Mouse (Mus musculus) hindbrain, embryonic 12.5 days (tissue): ENCODE measurements at regions not wholly inside any gene's neighbourhood (a gene's known extent, or its start where the extent isn't known, plus 50 kb on each side); places are given as distances from the start of the nearest gene placed in this dataset.

ENCODE experiments used
- ATAC-seq: fragments of 200-750 bp; cut with Nextera tagmentation; 2 replicates; pipeline ENCODE4 v1.8.0; 2017; ENCODE audit warnings: moderate TSS enrichment; ENCODE audit not compliant: low FRiP score
- H3K27ac ChIP-seq: fragments of 300-500 bp; sonication (generic); 2 replicates; pipeline ENCODE4 v1.5.1; 2016; ENCODE audit warnings: mild to moderate bottlenecking
- H3K27me3 ChIP-seq: fragments of 300-500 bp; sonication (generic); 2 replicates; pipeline ENCODE4 v1.6.1; 2016; ENCODE audit warnings: mild to moderate bottlenecking
- H3K36me3 ChIP-seq: fragments of 300-500 bp; sonication (generic); 2 replicates; pipeline ENCODE4 v1.6.1; 2016; ENCODE audit warnings: mild to moderate bottlenecking
- H3K4me1 ChIP-seq: fragments of 300-500 bp; sonication (generic); 2 replicates; pipeline ENCODE4 v1.6.1; 2016
- H3K4me2 ChIP-seq: fragments of 300-500 bp; sonication (generic); replicated peaks from 2 replicates; pipeline ENCODE4 v1.6.1; 2016; ENCODE audit warnings: mild to moderate bottlenecking
- H3K4me3 ChIP-seq: fragments of 300-500 bp; sonication (generic); 2 replicates; pipeline ENCODE4 v1.5.1; 2016; ENCODE audit warnings: mild to moderate bottlenecking
- H3K9ac ChIP-seq: fragments of 300-500 bp; sonication (generic); 2 replicates; pipeline ENCODE4 v1.6.1; 2016; ENCODE audit warnings: mild to moderate bottlenecking, moderate library complexity
- H3K9me3 ChIP-seq: fragments of 300-500 bp; sonication (generic); replicated peaks from 2 replicates; pipeline ENCODE4 v1.6.1; 2016; ENCODE audit warnings: mild to moderate bottlenecking
- WGBS: fragments of 180-500 bp; shearing (Covaris S2); methylation state at CpG from one replicate; pipeline ENCODE4 v1.1.7; 2016; 5-methylcytosine and 5-hydroxymethylcytosine counted together

- no peaks in the 10 kb centered on the region for H3K36me3 ChIP-seq
- peaks cover 27% of the 10 kb centered on the region for H3K4me1 ChIP-seq
- ATAC-seq, result peak; percentile 61; the same call in 1 of the 2 replicates
- H3K27ac ChIP-seq, result peak overlapping the region; percentile 60
- WGBS, result 32% methylated on average over 18 of the region's 18 CpGs
- H3K4me3 ChIP-seq, result 0 out of 2 replicates have a peak overlapping the region, but pooled peaks have one; percentile 3
- H3K27me3 ChIP-seq, result no peaks in the 10 kb centered on the region; the same call in 1 of the 2 replicates
- H3K4me2 ChIP-seq, result peak overlapping the region; percentile 48
- H3K9me3 ChIP-seq, result no peaks in the 10 kb centered on the region
- H3K9ac ChIP-seq, result no peak overlapping the region
These were observed 129.5 kb upstream of the Klf14 start for GRCm38 (mm10) chr6:31088147-31088972.

GRCm38 (mm10) chr6:31088973-31089368 is 130.1 kb upstream of the Klf14 start:
- H3K9me3 ChIP-seq, result no peaks in the 10 kb centered on the region
- H3K9ac ChIP-seq, result no peak overlapping the region
- 0 out of 2 replicates have a peak overlapping the region, but pooled peaks have one; percentile 3 for H3K4me3 ChIP-seq
- peak overlapping the region; percentile 48 for H3K4me2 ChIP-seq
- 43% methylated on average over 5 of the region's 5 CpGs for WGBS
- peaks cover 27% of the 10 kb centered on the region for H3K4me1 ChIP-seq
- peak overlapping the region; percentile 60 for H3K27ac ChIP-seq
- no peaks in the 10 kb centered on the region for H3K36me3 ChIP-seq
- ATAC-seq, result peak; percentile 61; the same call in 1 of the 2 replicates
- H3K27me3 ChIP-seq, result no peaks in the 10 kb centered on the region; the same call in 1 of the 2 replicates

- H3K4me1 ChIP-seq, result peaks cover 27% of the 10 kb centered on the region
- H3K9me3 ChIP-seq, result no peaks in the 10 kb centered on the region
- no peak overlapping the region for H3K4me3 ChIP-seq
- H3K27me3 ChIP-seq, result no peaks in the 10 kb centered on the region; the same call in 1 of the 2 replicates
- no peak overlapping the region for H3K9ac ChIP-seq
- ATAC-seq, result no peak
- H3K4me2 ChIP-seq, result no peak overlapping the region
- 92% methylated on average over 6 of the region's 6 CpGs for WGBS
- H3K36me3 ChIP-seq, result no peaks in the 10 kb centered on the region
- no peak overlapping the region for H3K27ac ChIP-seq
These were observed 131.4 kb upstream of the Klf14 start for GRCm38 (mm10) chr6:31090288-31090687.

- Histone ChIP-seq H3K9ac (no peak overlapping the region), H3K4me1 (peaks cover 26% of the 10 kb centered on the region), H3K36me3 (no peaks in the 10 kb centered on the region), H3K4me2 (no peak overlapping the region), H3K9me3 (no peaks in the 10 kb centered on the region), H3K4me3 (no peak overlapping the region), H3K27me3 (no peaks in the 10 kb centered on the region), H3K27ac (no peak overlapping the region)
- 78% methylated on average over 7 of the region's 7 CpGs for WGBS
- no peak for ATAC-seq
These were observed 131.9 kb upstream of the Klf14 start for GRCm38 (mm10) chr6:31090791-31091190.

- WGBS, result 81% methylated on average over 6 of the region's 6 CpGs
These were observed 133.4 kb upstream of the Klf14 start for GRCm38 (mm10) chr6:31092324-31092723.

GRCm38 (mm10) chr6:31092760-31093159 is 133.9 kb upstream of the Klf14 start:
- no peaks in the 10 kb centered on the region for H3K36me3 ChIP-seq
- no peaks in the 10 kb centered on the region for H3K9me3 ChIP-seq
- peaks cover 36% of the 10 kb centered on the region for H3K4me1 ChIP-seq
- no peak overlapping the region for H3K9ac ChIP-seq
- no peak overlapping the region for H3K4me3 ChIP-seq
- ATAC-seq, result no peak
- 87% methylated on average over 5 of the region's 5 CpGs for WGBS
- H3K27ac ChIP-seq, result no peak overlapping the region
- no peaks in the 10 kb centered on the region for H3K27me3 ChIP-seq
- no peak overlapping the region for H3K4me2 ChIP-seq

More at GRCm38 (mm10) chr6:31092324-31092723, 133.4 kb upstream of the Klf14 start:
- H3K27ac ChIP-seq, result no peak overlapping the region
- no peaks in the 10 kb centered on the region for H3K9me3 ChIP-seq
- H3K4me1 ChIP-seq, result peaks cover 38% of the 10 kb centered on the region
- H3K4me2 ChIP-seq, result no peak overlapping the region
- H3K36me3 ChIP-seq, result no peaks in the 10 kb centered on the region
- H3K4me3 ChIP-seq, result no peak overlapping the region
- no peak overlapping the region for H3K9ac ChIP-seq
- no peak for ATAC-seq
- no peaks in the 10 kb centered on the region for H3K27me3 ChIP-seq

GRCm38 (mm10) chr6:31095943-31096714 is 137.3 kb upstream of the Klf14 start:
- no peaks in the 10 kb centered on the region for H3K27me3 ChIP-seq
- no peak overlapping the region for H3K9ac ChIP-seq
- H3K9me3 ChIP-seq, result no peaks in the 10 kb centered on the region
- H3K4me3 ChIP-seq, result no peak overlapping the region
- peaks cover 19% of the 10 kb centered on the region for H3K4me1 ChIP-seq
- peak; percentile 80 for ATAC-seq
- WGBS, result 24% methylated on average over 17 of the region's 21 CpGs
- peak overlapping the region; percentile 77 for H3K27ac ChIP-seq
- peak overlapping the region; percentile 27 for H3K4me2 ChIP-seq
- H3K36me3 ChIP-seq, result no peaks in the 10 kb centered on the region

GRCm38 (mm10) chr6:31096787-31097186 is 137.9 kb upstream of the Klf14 start:
- no peak overlapping the region; the same call in 1 of the 2 replicates for H3K4me2 ChIP-seq
- 67% methylated on average over 6 of the region's 6 CpGs for WGBS

GRCm38 (mm10) chr6:31097254-31097653 is 138.4 kb upstream of the Klf14 start:
- Histone ChIP-seq H3K9me3 (no peaks in the 10 kb centered on the region), H3K4me2 (no peak overlapping the region), H3K27me3 (no peaks in the 10 kb centered on the region), H3K27ac (no peak overlapping the region; the same call in 1 of the 2 replicates), H3K4me1 (peaks cover 19% of the 10 kb centered on the region), H3K9ac (no peak overlapping the region), H3K4me3 (no peak overlapping the region), H3K36me3 (no peaks in the 10 kb centered on the region)
- WGBS, result 82% methylated on average over 9 of the region's 9 CpGs
- no peak for ATAC-seq

More at GRCm38 (mm10) chr6:31096787-31097186, 137.9 kb upstream of the Klf14 start:
- no peaks in the 10 kb centered on the region for H3K9me3 ChIP-seq
- peaks cover 19% of the 10 kb centered on the region for H3K4me1 ChIP-seq
- H3K27ac ChIP-seq, result peak overlapping the region; percentile 77
- H3K36me3 ChIP-seq, result no peaks in the 10 kb centered on the region
- no peak overlapping the region for H3K4me3 ChIP-seq
- ATAC-seq, result no peak
- no peak overlapping the region for H3K9ac ChIP-seq
- no peaks in the 10 kb centered on the region for H3K27me3 ChIP-seq

- no peak for ATAC-seq
These were observed 139.2 kb upstream of the Klf14 start for GRCm38 (mm10) chr6:31098106-31098505.

GRCm38 (mm10) chr6:31100084-31100579 is 141.3 kb upstream of the Klf14 start:
- ATAC-seq, result no peak
- no peak overlapping the region for H3K4me3 ChIP-seq
- no peak overlapping the region for H3K9ac ChIP-seq
- no peaks in the 10 kb centered on the region for H3K9me3 ChIP-seq
- no peaks in the 10 kb centered on the region for H3K27me3 ChIP-seq
- H3K4me1 ChIP-seq, result peaks cover 19% of the 10 kb centered on the region
- H3K4me2 ChIP-seq, result no peak overlapping the region
- no peak overlapping the region for H3K27ac ChIP-seq
- H3K36me3 ChIP-seq, result no peaks in the 10 kb centered on the region
- WGBS, result 71% methylated on average over 12 of the region's 12 CpGs

More at GRCm38 (mm10) chr6:31098106-31098505, 139.2 kb upstream of the Klf14 start:
- Histone ChIP-seq H3K9me3 (no peaks in the 10 kb centered on the region), H3K9ac (no peak overlapping the region), H3K27ac (no peak overlapping the region), H3K4me3 (no peak overlapping the region), H3K4me1 (peaks cover 19% of the 10 kb centered on the region), H3K27me3 (no peaks in the 10 kb centered on the region), H3K36me3 (no peaks in the 10 kb centered on the region), H3K4me2 (no peak overlapping the region)
- WGBS, result 74% methylated on average over 5 of the region's 5 CpGs

GRCm38 (mm10) chr6:31100749-31101148 is 141.9 kb upstream of the Klf14 start:
- H3K4me1 ChIP-seq, result peaks cover 19% of the 10 kb centered on the region
- no peak for ATAC-seq
- 50% methylated on average over 5 of the region's 5 CpGs for WGBS
- H3K36me3 ChIP-seq, result no peaks in the 10 kb centered on the region
- H3K9me3 ChIP-seq, result no peaks in the 10 kb centered on the region
- no peak overlapping the region for H3K9ac ChIP-seq
- no peak overlapping the region for H3K4me3 ChIP-seq
- no peak overlapping the region for H3K27ac ChIP-seq
- H3K4me2 ChIP-seq, result no peak overlapping the region
- H3K27me3 ChIP-seq, result no peaks in the 10 kb centered on the region
